Mouse (Mus musculus) E14TG2a.4 (cell line): ENCODE measurements around the gene Atp5e.

ENCODE experiments used
- H3K27me3 ChIP-seq: 2 replicates; pipeline ENCODE4 v1.6.1; 2014; ENCODE audit warnings: low read length, control low read depth; ENCODE audit not compliant: insufficient read depth
- H3K36me3 ChIP-seq: 2 replicates; pipeline ENCODE4 v1.6.1; 2014; ENCODE audit warnings: low read length, control low read depth; ENCODE audit not compliant: insufficient read depth
- H3K4me1 ChIP-seq: replicated peaks from 2 replicates; pipeline ENCODE4 v1.6.1; 2014; ENCODE audit warnings: low read depth, low read length, control low read depth
- H3K4me3 ChIP-seq: replicated peaks from 2 replicates; pipeline ENCODE4 v1.5.1; 2014; ENCODE audit warnings: mild to moderate bottlenecking, low read length
- H3K9me3 ChIP-seq: 2 replicates; pipeline ENCODE4 v1.6.1; 2014; ENCODE audit warnings: low read length, control low read depth
- CTCF ChIP-seq: conservative IDR thresholded peaks from 2 replicates; pipeline ENCODE4 v1.5.1; 2014; ENCODE audit warnings: low read length
- NANOG ChIP-seq: IDR thresholded peaks from 2 replicates; pipeline ENCODE4 v1.6.1; 2014; ENCODE audit warnings: borderline replicate concordance, low read length, mixed read lengths
- POU5F1 ChIP-seq: IDR thresholded peaks from 2 replicates; pipeline ENCODE4 v1.6.1; 2014; ENCODE audit warnings: low read length, borderline replicate concordance

Atp5e gene

DNA sequence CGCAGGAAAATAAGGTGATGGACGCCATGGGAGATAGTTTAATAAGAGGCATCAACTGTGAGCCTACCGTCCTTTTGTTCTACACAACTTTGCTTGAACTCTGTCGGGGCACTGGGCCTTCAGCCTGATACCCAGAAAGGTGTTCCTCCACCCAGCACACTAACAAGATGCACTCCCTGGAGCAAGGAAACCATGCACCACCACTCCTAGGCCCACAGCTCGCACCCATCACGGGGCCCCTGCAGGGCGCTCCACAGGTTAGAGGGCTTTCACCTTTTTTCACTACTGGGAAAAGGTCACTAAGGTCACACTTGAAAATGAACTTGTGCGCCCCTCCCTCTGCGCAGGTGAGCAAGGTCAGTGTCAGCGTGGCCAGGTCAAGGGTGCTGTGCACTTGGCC, 535 bp downstream of the Atp5e start:
- H3K27me3 ChIP-seq: no peaks in the 10 kb centered on the region
- H3K36me3 ChIP-seq: peaks cover 73% of the 10 kb centered on the region
- no peaks in the 10 kb centered on the region for H3K9me3 ChIP-seq
- H3K4me3 ChIP-seq: peak overlapping the region; percentile 91
- H3K4me1 ChIP-seq: peaks cover 25% of the 10 kb centered on the region
- TF ChIP-seq POU5F1 (no peak), CTCF (no peak), NANOG (no peak)

DNA sequence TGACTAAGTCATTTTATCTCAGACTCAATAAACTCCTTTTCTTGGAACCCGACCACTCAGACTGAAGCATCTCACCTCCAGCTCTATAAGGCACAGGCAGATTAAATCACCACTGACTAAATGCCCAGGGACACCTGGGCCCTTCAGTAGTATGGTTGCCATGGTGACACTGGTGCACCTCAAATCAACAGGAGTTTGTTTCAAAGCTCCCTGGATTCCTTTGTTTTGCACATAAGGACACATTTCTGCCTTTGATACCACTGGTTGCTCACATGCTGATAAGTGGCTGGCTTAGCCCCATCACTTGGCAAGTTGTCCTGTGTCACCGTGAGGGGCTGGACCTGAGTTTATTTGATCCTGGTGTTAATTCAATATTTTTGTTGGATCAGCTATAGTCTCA, 4.5 kb downstream of the Atp5e start:
- TF ChIP-seq POU5F1 (no peak), CTCF (no peak), NANOG (no peak)
- Histone ChIP-seq H3K4me3 (no peak overlapping the region), H3K27me3 (0 out of 2 replicates have a peak, but pooled peaks cover 5% of the 10 kb centered on the region), H3K9me3 (peaks cover 8% of the 10 kb centered on the region; the same call in 1 of the 2 replicates), H3K4me1 (peaks cover 19% of the 10 kb centered on the region), H3K36me3 (peaks cover 35% of the 10 kb centered on the region)

DNA sequence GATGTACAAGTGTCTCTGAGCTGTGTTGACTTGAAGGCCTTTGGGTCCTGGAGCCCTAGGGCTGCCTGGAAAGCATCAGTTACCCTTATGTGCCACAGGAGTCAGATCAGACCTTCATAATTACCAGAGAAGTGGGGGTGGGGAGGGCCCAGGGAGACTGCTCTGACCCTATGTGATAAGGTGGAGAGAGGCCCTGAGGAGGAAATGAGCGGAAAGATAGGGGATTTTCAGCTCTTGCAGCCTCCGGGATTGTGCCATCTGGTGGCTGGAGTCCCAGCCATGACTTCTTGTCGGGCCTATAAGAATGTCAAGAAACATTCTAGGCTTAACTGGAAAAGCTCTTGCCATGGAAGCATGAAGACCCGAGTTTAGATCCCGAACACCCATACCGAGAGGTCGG, 10.2 kb downstream of the Atp5e start:
- Histone ChIP-seq H3K36me3 (no peaks in the 10 kb centered on the region), H3K9me3 (peaks cover 8% of the 10 kb centered on the region; the same call in 1 of the 2 replicates), H3K4me1 (peaks cover 7% of the 10 kb centered on the region), H3K27me3 (0 out of 2 replicates have a peak, but pooled peaks cover 9% of the 10 kb centered on the region), H3K4me3 (no peak overlapping the region)
- TF ChIP-seq CTCF (no peak), POU5F1 (no peak), NANOG (no peak)

DNA sequence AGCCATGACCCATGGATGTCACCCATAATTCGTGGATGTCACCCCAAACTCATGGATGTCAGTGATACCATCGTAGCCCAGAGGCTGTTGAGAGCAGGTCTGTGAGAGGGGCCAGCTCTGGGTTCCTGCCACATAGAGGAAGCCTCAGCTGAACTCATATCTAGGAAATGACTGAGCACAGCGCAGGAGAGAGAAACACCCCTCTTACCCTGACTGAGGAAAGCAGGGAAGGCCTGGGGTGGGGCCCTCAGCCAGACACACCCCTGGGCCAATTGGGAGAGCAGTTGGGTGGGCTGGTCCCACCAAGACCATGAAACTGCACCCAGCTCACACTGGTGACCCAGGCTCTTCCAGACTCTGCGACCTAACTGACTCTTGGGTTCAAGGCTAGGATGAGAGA, 13.6 kb downstream of the Atp5e start, which contains the start of gene Tubb1:
Tubb1 (plus strand) TSS at position 343 of the 400 bp plus-strand sequence.
- TF ChIP-seq POU5F1: no peak
- TF ChIP-seq CTCF: no peak
- TF ChIP-seq NANOG: no peak
- Histone ChIP-seq H3K4me1 (peaks cover 7% of the 10 kb centered on the region), H3K27me3 (peaks cover 31% of the 10 kb centered on the region), H3K9me3 (no peaks in the 10 kb centered on the region), H3K36me3 (no peaks in the 10 kb centered on the region), H3K4me3 (no peak within 1 kb of the TSS)

DNA sequence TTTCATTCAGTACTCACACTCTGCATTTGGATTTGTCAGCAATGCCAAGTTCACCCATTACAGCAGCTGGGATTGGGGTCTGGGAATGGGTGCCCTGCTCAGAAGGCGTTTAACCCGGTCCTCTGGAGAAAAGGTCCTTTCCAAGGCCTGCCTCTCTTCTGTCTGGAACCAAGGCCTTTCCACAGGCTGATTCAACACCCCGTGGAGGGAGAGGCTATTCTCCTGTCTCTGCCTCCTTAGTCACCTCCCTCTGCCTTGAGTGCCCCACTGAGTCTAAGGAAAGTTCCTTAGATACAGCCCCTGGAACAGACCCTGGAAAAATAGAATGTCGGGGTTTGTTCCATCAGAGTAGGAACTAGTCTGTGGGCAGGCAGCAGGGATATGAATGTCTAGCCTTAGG, 15.5 kb downstream of the Atp5e start:
- peaks cover 7% of the 10 kb centered on the region for H3K4me1 ChIP-seq
- no peak overlapping the region for H3K4me3 ChIP-seq
- no peak for TF ChIP-seq POU5F1
- TF ChIP-seq NANOG: no peak
- TF ChIP-seq CTCF: no peak

DNA sequence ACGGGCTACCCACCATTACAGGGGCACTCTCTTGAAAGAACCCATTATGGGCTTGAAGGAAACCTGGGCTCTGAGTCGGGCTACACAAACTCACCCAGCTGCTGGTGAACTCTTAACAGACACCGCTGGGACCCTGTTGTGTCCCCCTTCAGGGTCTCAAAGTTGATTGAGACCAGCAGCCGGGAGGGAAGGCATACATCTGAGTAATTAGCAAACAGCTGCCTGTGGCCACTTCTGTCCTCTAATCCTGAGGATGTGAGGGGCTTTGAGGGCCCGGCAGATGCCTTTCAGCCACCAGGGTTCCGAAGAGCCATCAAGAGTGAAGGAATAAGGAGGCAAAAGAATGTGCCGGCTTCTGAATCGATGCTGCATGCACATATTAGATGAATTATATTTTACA, 17.0 kb downstream of the Atp5e start:
- peaks cover 48% of the 10 kb centered on the region for H3K27me3 ChIP-seq
- TF ChIP-seq CTCF: no peak
- no peak for TF ChIP-seq NANOG
- TF ChIP-seq POU5F1: no peak
- peaks cover 12% of the 10 kb centered on the region for H3K4me1 ChIP-seq
- no peaks in the 10 kb centered on the region for H3K36me3 ChIP-seq
- H3K9me3 ChIP-seq: no peaks in the 10 kb centered on the region
- no peak overlapping the region for H3K4me3 ChIP-seq

More for the DNA sequence above, 15.5 kb downstream of the Atp5e start:
- Histone ChIP-seq H3K9me3 (no peaks in the 10 kb centered on the region), H3K27me3 (peaks cover 43% of the 10 kb centered on the region), H3K36me3 (no peaks in the 10 kb centered on the region)

DNA sequence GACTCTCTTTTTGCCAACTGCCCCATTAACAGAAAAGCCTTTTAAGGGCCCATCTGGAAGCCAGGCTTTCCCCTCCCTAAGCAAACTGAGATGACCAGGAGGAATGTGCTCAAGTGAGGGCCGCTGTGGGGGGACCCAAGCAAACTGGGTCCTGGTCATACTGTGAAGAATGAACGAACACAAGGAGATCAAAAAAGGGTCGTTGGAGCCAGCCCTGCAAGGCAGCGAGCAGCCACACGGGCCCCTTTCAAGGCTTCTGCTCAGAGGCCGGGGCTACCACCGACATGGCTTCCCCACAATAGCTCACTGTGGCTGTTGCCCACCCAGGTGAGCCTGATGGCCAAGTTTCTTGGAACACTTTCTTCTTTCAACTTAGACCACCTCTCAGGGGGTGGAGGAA, 17.4 kb downstream of the Atp5e start:
- Histone ChIP-seq H3K36me3 (no peaks in the 10 kb centered on the region), H3K9me3 (no peaks in the 10 kb centered on the region), H3K27me3 (peaks cover 48% of the 10 kb centered on the region), H3K4me1 (peaks cover 12% of the 10 kb centered on the region), H3K4me3 (no peak overlapping the region)
- TF ChIP-seq POU5F1: no peak
- TF ChIP-seq CTCF: no peak
- no peak for TF ChIP-seq NANOG

DNA sequence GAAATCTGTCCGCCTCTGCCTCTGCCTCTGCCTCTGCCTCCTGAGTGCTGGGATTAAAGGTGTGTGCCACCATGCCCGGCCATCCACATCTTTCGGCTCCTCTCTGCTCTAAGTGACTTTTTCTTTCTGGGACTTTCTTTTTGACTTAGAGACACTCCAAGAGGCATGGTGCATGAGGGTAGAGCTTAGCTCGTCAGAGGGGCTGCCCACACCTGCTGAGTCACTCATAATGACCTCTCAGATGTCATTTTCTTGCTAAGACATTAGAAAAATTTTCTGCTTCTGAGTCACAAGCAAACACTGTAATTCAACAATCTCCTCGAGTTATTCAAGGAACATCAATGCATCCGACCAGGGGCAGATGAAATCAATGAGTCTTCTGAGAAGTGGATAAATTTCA, 18.9 kb downstream of the Atp5e start:
- no peaks in the 10 kb centered on the region for H3K36me3 ChIP-seq
- no peak for TF ChIP-seq CTCF
- no peak for TF ChIP-seq POU5F1
- no peak for TF ChIP-seq NANOG
- peaks cover 5% of the 10 kb centered on the region; the same call in 1 of the 2 replicates for H3K4me1 ChIP-seq
- H3K4me3 ChIP-seq: no peak overlapping the region
- H3K9me3 ChIP-seq: no peaks in the 10 kb centered on the region
- H3K27me3 ChIP-seq: peaks cover 45% of the 10 kb centered on the region

DNA sequence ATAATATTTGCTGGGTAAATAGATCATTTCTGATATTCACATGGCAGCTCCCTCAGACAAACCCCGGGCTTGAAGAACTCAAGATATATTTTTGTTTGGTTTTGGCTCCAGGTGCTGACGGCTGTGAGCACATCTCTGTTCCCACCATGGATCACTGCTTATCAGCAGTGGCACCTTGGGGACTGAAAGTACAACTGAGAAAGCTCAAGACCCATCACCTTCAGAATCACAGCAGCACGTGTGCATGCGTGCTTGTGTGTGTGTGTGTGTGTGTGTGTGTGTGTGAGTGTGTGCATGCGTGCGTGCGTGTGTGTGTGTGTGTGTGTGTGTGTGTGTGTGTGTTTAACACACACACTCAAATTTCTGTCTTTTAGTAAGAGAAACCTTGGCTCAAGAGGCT, 19.5 kb downstream of the Atp5e start:
- H3K4me1 ChIP-seq: peaks cover 12% of the 10 kb centered on the region
- H3K27me3 ChIP-seq: peaks cover 45% of the 10 kb centered on the region
- no peaks in the 10 kb centered on the region for H3K36me3 ChIP-seq
- H3K9me3 ChIP-seq: no peaks in the 10 kb centered on the region
- no peak overlapping the region for H3K4me3 ChIP-seq
- TF ChIP-seq NANOG (no peak), POU5F1 (no peak), CTCF (no peak)
